Mouse (Mus musculus): ENCODE measurements around the gene Pik3r2. TPM values are rescaled to one million over a fixed set of nuclear protein-coding genes. Genes with fewer than 3 reads are reported as not detected.

The Pik3r2 gene
- total RNA-seq, 2 experiments from 2014 or later = 23.0 to 27.9 TPM

- no peak for DNase-seq
- intact Hi-C loops (cut with DNase I; ENCODE audit: low total_unique reads) = loop anchor here (5.0 kb wide), 1 partner anchor 118 kb away; no protein-coding TSS in a partner anchor
Measured at GRCm38 (mm10) chr8:70724216-70724615, 52.3 kb downstream of the Pik3r2 start.

- intact Hi-C loops (cut with DNase I; ENCODE audit: low total_unique reads) = loop anchor here (5.0 kb wide), 1 partner anchor 119 kb away; no protein-coding TSS in a partner anchor
- no peak for DNase-seq
Measured at GRCm38 (mm10) chr8:70723486-70724210, 52.9 kb downstream of the Pik3r2 start, which contains the start of gene Pde4c. Gene Pde4c, plus strand, starts transcription at chr8:70723720.

- intact Hi-C loops (cut with DNase I; ENCODE audit: low total_unique reads) = loop anchor here (5.0 kb wide), 1 partner anchor 121 kb away; no protein-coding TSS in a partner anchor
Measured at GRCm38 (mm10) chr8:70721601-70722000, 54.9 kb downstream of the Pik3r2 start.

GRCm38 (mm10) chr8:70720739-70721138, 55.8 kb downstream of the Pik3r2 start:
- intact Hi-C loops (cut with DNase I; ENCODE audit: low total_unique reads) = loop anchor here (5.0 kb wide), 1 partner anchor 122 kb away; no protein-coding TSS in a partner anchor
- peak; percentile 75 for DNase-seq

More at GRCm38 (mm10) chr8:70721601-70722000, 54.9 kb downstream of the Pik3r2 start:
- DNase-seq = no peak

GRCm38 (mm10) chr8:70719796-70720270, 56.7 kb downstream of the Pik3r2 start:
- peak; percentile 8 for DNase-seq

GRCm38 (mm10) chr8:70718297-70718696, 58.2 kb downstream of the Pik3r2 start, which contains the start of gene Gm3336:
Gene Gm3336, plus strand, starts transcription at chr8:70718543.
- intact Hi-C loops (cut with DNase I; ENCODE audit: low total_unique reads) = no loop called here
- DNase-seq = peak; percentile 56

More at GRCm38 (mm10) chr8:70719796-70720270, 56.7 kb downstream of the Pik3r2 start:
- intact Hi-C loops (cut with DNase I; ENCODE audit: low total_unique reads) = loop anchor here (5.0 kb wide), 1 partner anchor 122 kb away; no protein-coding TSS in a partner anchor

Small RNAs within 50 kb of the gene (microRNA-seq; reads per million reads assigned to microRNA genes)
- gene Mir7240 = 0 to 0.64 reads per million in 2 experiments

Other genes with a start within 250 kb of the Pik3r2 start
- gene Fkbp8, start 249.0 kb downstream of the Pik3r2 start, total RNA-seq (2021) = 100 to 1,000 TPM; 116 to 117 TPM
- 10 to 100 TPM; 64.9 to 73.0 TPM for gene Kxd1, start 248.8 kb downstream of the Pik3r2 start, total RNA-seq (2021)
- 10 to 100 TPM in 1 of 2 experiments, 1 to 10 TPM in 1; 9.0 to 10.3 TPM for gene Ell, start 237.3 kb downstream of the Pik3r2 start, total RNA-seq (2021)
- gene Isyna1, start 182.3 kb downstream of the Pik3r2 start, total RNA-seq (2021) = 10 to 100 TPM; 18.7 to 24.7 TPM
- 10 to 100 TPM; 22.9 to 25.7 TPM for gene Ssbp4, start 167.8 kb downstream of the Pik3r2 start, total RNA-seq (2021)
- under 1 TPM; 0.53 to 0.88 TPM for gene Lrrc25, start 160.6 kb downstream of the Pik3r2 start, total RNA-seq (2021)
- gene Gdf15, start 144.3 kb downstream of the Pik3r2 start, total RNA-seq (2021) = not detected
- gene Pgpep1, start 116.3 kb downstream of the Pik3r2 start, total RNA-seq (2021) = 10 to 100 TPM; 18.2 to 21.6 TPM
- 10 to 100 TPM; 65.9 to 77.0 TPM for gene Lsm4, start 103.5 kb downstream of the Pik3r2 start, total RNA-seq (2021)
- gene Jund, start 77.8 kb downstream of the Pik3r2 start, total RNA-seq (2021) = 10 to 100 TPM; 73.5 to 87.4 TPM
- gene Iqcn, start 73.3 kb downstream of the Pik3r2 start, total RNA-seq (2021) = under 1 TPM in 1 of 2 experiments, not detected in 1; 0.04 TPM
- not detected for gene Gm3336, start 58.2 kb downstream of the Pik3r2 start, total RNA-seq (2021)
- gene Pde4c, start 53.0 kb downstream of the Pik3r2 start, total RNA-seq (2021) = 1 to 10 TPM; 2.9 to 3.4 TPM
- gene Rab3a, start 22.0 kb downstream of the Pik3r2 start, total RNA-seq (2021) = 10 to 100 TPM; 44.3 to 45.1 TPM
- gene Mpv17l2, start 15.8 kb downstream of the Pik3r2 start, total RNA-seq (2021) = 10 to 100 TPM; 28.3 to 31.9 TPM
- gene Mast3, start 28.3 kb upstream of the Pik3r2 start, total RNA-seq (2021) = 1 to 10 TPM; 5.2 to 7.0 TPM
- under 1 TPM in 1 of 2 experiments, not detected in 1; 0.09 TPM for gene Il12rb1, start 31.7 kb upstream of the Pik3r2 start, total RNA-seq (2021)
- 10 to 100 TPM in 1 of 2 experiments, 1 to 10 TPM in 1; 4.8 to 71.3 TPM for gene Arrdc2, start 63.0 kb upstream of the Pik3r2 start, total RNA-seq (2021)
- gene Kcnn1, start 86.5 kb upstream of the Pik3r2 start, total RNA-seq (2021) = 1 to 10 TPM; 5.4 to 6.6 TPM
- gene Ccdc124, start 97.2 kb upstream of the Pik3r2 start, total RNA-seq (2021) = 10 to 100 TPM; 50.3 to 50.9 TPM
- gene Slc5a5, start 116.0 kb upstream of the Pik3r2 start, total RNA-seq (2021) = under 1 TPM in 1 of 2 experiments, not detected in 1; 0.08 TPM
- 1,000 to 10,000 TPM; 1,213 to 1,382 TPM for gene Rpl18a, start 120.7 kb upstream of the Pik3r2 start, total RNA-seq (2021)
- gene Map1s, start 129.2 kb upstream of the Pik3r2 start, total RNA-seq (2021) = 10 to 100 TPM; 13.8 to 15.5 TPM

All from gastrocnemius, postnatal 14 days (tissue).